Mouse (Mus musculus) heart, adult 2 months (tissue): ENCODE data around the gene Gm49336.

Experiments used
- CTCF ChIP-seq: fragments of 200-600 bp; IDR thresholded peaks from 2 replicates; pipeline ENCODE4 v1.8.1; 2022; ENCODE audit warnings: antibody characterized with exemption, mild to moderate bottlenecking, moderate library complexity
- POLR2A ChIP-seq: fragments of 200-500 bp; IDR thresholded peaks from 2 replicates; pipeline ENCODE4 v1.6.1; 2011; ENCODE audit warnings: mild to moderate bottlenecking, low read depth, low read length, control low read depth; ENCODE audit not compliant: insufficient read depth

DNA sequence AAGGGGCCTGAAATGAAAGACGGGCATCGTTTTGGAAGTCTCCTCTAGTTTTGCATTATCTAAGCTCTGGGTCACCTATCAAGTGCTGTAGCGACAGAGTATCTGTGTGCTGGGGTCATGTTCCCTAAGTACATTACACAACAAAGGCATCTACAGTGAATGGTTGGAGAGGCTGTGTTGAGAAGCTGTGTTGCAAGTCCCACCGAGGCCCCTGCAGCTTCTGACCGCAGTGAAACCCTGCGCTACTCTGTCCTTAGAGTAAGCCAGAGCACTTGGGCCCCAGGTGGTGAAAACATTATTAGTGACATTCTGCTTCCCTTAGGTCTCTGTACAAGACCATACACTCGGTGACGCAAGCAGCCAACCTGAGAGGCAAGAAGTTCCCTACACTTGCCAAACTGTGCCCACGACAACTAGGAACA is 74.8 kb downstream of the Gm49336 start:
- TF ChIP-seq CTCF (no peak), POLR2A (no peak)
